Mouse (Mus musculus) cerebellum, postnatal 4 days (tissue): Measurements from ENCODE around the gene Zfp941.
"Not testable (repeated sequence)": the region's sequence is repeated elsewhere in the genome, so short reads cannot be mapped to it uniquely, and the experiment has no call there.

Experiments used
- DNase-seq, 2 experiments: peaks; one replicate each; pipeline ENCODE4 v3.0.0; 2022; ENCODE audit warnings: low spot score in 2 of 2, mixed read lengths in 1 of 2

Zfp941 gene

DNA sequence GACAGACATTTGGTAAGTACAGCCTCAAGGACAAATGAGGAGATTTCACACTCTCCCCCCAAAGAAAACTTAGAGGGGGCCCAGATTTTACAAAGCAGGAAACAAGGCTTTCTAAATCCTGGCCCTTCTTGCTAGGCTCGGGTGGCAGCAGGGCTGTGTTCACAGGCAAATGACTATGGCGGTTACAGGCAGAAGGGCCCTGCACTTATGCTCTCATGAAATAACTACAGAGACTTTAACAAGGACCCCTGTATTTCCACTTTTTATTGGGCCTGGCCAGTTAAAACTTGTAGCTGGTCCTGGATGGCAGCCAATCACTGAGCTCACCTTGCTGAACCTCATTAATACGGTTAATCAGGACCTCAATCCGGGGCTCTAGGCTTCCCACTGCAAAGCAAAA lies 41.4 kb downstream of the Zfp941 start:
- DNase-seq: no peak

DNA sequence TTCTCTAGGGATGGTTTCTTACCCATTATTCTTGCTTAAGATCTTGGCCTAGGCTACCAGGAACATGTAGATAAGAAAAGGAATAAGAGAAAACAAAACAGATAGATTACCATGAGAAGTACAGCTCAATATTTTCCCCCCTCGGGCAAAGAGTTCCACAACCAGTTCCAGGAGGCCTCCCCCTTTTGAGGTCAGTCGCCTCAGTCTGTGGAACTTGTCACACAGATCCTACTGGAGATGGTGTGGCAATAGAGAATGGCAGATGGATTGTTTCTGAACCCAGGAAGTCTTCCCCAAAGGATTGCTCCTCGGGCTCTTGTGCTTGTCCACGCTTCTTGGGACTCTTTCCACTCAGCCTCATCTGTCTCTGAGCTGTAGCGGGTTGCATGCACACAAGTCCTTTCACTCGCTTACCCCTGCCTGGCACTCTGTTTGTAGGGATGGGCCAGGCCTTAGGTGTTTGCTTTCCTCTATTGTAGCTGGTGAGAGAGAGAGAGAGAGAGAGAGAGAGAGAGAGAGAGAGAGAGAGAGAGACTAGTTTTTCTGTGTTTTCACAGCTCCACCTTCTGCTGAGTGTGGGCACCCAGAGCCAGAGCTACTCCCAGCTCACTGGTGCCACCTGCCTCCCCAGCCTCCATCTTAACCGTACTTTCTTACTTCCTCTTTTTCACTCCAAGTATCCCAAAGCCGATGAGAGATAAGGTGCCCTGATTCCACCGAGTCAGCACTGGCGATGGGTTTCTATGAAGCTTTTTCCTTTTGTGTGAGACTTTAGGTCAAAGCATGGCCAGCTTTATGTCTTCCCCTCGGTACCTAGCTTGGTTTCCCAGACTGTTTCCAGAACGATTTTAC lies 55.9 kb downstream of the Zfp941 start:
- no peak for DNase-seq

DNA sequence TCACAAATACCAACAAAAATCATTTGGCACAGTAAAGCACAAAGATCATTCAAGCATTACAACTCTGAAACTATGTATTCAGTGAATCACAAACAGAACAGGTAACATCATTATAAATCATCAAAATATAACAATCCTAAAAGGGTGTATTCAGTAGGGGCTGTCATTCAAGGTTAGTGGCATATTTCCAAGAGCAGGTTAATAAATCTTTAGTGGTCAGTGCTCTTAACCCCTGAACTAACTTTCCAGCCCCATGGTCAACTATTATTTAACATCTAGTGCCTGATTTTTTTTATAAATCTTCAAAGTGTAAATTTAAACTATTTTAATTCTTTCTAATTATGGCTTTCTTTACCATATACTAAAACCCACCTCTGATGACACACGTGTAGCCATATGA lies 56.6 kb downstream of the Zfp941 start:
- not testable (repeated sequence) for DNase-seq

DNA sequence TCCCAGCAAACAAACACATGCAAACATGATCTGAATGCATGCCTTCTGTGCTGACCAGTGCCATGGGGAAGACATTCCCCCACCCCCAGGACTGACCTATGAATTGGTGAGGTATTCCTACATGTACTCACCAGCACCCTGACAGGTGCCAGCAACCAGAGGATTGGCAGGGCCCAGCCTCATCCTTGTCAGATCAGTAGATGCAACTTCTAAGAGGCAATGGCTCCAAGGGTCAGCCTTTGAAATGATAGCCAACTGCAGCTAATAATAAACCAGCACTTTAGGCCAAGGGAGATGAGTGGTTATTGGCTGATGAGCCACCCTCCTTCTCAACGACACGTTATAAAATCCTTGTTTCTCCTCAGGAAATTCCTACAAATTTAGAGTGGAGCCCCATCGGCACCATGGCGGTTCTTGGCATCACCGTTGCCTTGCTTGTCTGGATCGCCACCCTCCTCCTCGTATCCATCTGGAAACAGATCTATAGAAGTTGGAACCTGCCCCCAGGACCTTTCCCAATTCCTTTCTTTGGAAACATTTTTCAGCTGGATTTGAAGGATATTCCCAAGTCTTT lies 58.4 kb downstream of the Zfp941 start, which contains the start of gene Cyp2e1:
Gene Cyp2e1, plus strand, starts transcription at position 293 of the 574 bp plus-strand sequence.
- DNase-seq: no peak

- no peak for DNase-seq
Observed at GRCm38 (mm10) chr7:140760647-140761046, 61.3 kb downstream of the Zfp941 start.
